8 mouse cellular contexts compared by ENCODE assay signal in the genomic region with DNA sequence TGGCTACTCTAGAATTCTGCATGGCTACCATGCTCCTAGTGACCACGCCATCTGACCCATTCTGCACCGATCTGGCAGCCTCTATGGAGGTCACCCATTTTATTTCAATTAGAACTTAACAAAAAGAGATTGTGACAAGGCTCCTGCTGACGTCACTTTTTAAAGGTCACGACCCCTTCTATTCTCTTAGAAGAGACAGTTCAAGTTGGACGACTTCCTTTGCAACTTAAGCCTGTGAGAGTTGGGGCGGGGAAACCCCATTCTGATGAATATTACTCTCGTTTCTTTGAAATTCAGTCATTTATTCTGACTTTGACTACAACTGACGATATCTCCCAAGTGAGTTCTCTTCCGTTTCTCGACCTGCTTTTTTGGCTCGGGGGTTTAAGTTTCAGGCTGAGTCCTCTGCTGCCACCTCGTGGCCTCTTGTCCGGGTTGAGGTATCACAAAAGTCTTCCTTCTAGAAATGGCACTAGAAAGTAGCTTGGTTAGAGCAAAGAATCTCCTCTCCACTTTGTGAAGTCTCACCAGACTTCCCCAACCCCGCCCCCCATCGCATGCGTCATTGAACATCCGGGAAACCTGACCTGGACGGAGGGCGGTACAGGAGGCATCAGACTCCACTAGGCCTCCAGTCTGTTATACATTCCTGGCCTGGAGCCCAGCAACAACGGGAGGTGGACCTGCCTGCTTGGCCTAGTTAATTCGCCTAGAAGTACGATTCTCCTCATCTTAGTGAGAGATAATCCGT. TPM values are rescaled to one million over a fixed set of nuclear protein-coding genes. Genes with fewer than 3 reads are reported as not detected.
A peak's percentile ranks its signal among the peaks of the same experiment; 100 is the strongest.
DNase-seq lines count a peak whose midpoint lies in the region; ATAC-seq lines count a peak whose summit lies in the region.

No protein-coding gene starts in this region.

- H3K4me3 ChIP-seq in hindbrain, embryonic 11.5 days (ENCODE audit: low read depth, low read length): 0 out of 2 replicates have a peak overlapping the region, but pooled peaks have one; percentile 4

- H3K27me3 ChIP-seq in hindbrain, embryonic 11.5 days (ENCODE audit: control insufficient read depth, insufficient read depth, low read length): no peaks in the 10 kb centered on the region

- DNase-seq in Muller cell, postnatal 12 days (ENCODE audit: inconsistent ontology term): peak; percentile 98
- peak; percentile 93 for DNase-seq in cerebellum, adult 9-11 months
- DNase-seq in frontal cortex, adult 2 months (ENCODE audit: extremely low spot score in 1 of 2, low spot score in 1 of 2): peak; percentile 71 to 88
- peak; percentile 90 for DNase-seq in hindbrain, embryonic 11.5 days (ENCODE audit: low spot score)
- peak; percentile 82 to 89 for DNase-seq in layer of hippocampus, postnatal 14 days (ENCODE audit: low spot score in 2 of 2)
- peak; percentile 91 for DNase-seq in lung, postnatal 25 days (ENCODE audit: low spot score)
- DNase-seq in retina, embryonic 14.5 days (ENCODE audit: low spot score): peak; percentile 91
- peak; percentile 90 to 92 for DNase-seq in thymus, postnatal 36 days

- no peaks in the 10 kb centered on the region for H3K9me3 ChIP-seq in hindbrain, embryonic 11.5 days (ENCODE audit: control insufficient read depth, low read length)

- peak overlapping the region; percentile 43 for H3K9ac ChIP-seq in hindbrain, embryonic 11.5 days (ENCODE audit: low read depth, low read length)

- H3K4me1 ChIP-seq in hindbrain, embryonic 11.5 days (replicated peaks; ENCODE audit: control insufficient read depth, insufficient read depth, low read length): peaks cover 6% of the 10 kb centered on the region

- ATAC-seq in hindbrain, embryonic 11.5 days (ENCODE audit: low FRiP score): peak; percentile 7; the same call in 1 of the 2 replicates

- peak overlapping the region; percentile 41 for H3K4me2 ChIP-seq in hindbrain, embryonic 11.5 days (replicated peaks; ENCODE audit: low read depth, low read length)

- WGBS in hindbrain, embryonic 11.5 days: 5% methylated on average over 23 of the region's 23 CpGs

- H3K27ac ChIP-seq in hindbrain, embryonic 11.5 days (ENCODE audit: low read depth, low read length): peak overlapping the region; percentile 65; the same call in 1 of the 2 replicates

- no peaks in the 10 kb centered on the region for H3K36me3 ChIP-seq in hindbrain, embryonic 11.5 days (ENCODE audit: control insufficient read depth, insufficient read depth, low read length)

RNA-seq across cellular contexts. Expression of a gene that starts 2.4 kb away (rescaled TPM):
- polyA plus RNA-seq in frontal cortex, adult 2 months (2012; rRNA removed): 73.4 and 77.7 TPM in 2 replicates
- 55.3 and 67.1 TPM in 2 replicates for polyA plus RNA-seq in hindbrain, embryonic 11.5 days (2014; fragmentation: Nextera tagmentation; extraction: Ambion mirVana)
- 10 to 100 TPM; 37.6 to 41.2 TPM for total RNA-seq in layer of hippocampus, postnatal 14 days (2021)

RNA-seq across cellular contexts. Expression of a gene that starts 7.4 kb away (rescaled TPM):
- polyA plus RNA-seq in frontal cortex, adult 2 months (2012; rRNA removed): 0.60 and 0.90 TPM in 2 replicates
- 0.50 and 1.6 TPM in 2 replicates for polyA plus RNA-seq in hindbrain, embryonic 11.5 days (2014; fragmentation: Nextera tagmentation; extraction: Ambion mirVana)
- under 1 TPM; 0.39 to 0.95 TPM for total RNA-seq in layer of hippocampus, postnatal 14 days (2021)

RNA-seq across cellular contexts. Expression of a gene that starts 19.4 kb away (rescaled TPM):
- 0.08 and 0.15 TPM in 2 replicates for polyA plus RNA-seq in frontal cortex, adult 2 months (2012; rRNA removed)
- not detected in 2 replicates for polyA plus RNA-seq in hindbrain, embryonic 11.5 days (2014; fragmentation: Nextera tagmentation; extraction: Ambion mirVana)
- total RNA-seq in layer of hippocampus, postnatal 14 days (2021): not detected

RNA-seq across cellular contexts. Expression of a gene that starts 38.4 kb away (rescaled TPM):
- polyA plus RNA-seq in frontal cortex, adult 2 months (2012; rRNA removed): 39.7 and 44.0 TPM in 2 replicates
- polyA plus RNA-seq in hindbrain, embryonic 11.5 days (2014; fragmentation: Nextera tagmentation; extraction: Ambion mirVana): 58.5 and 58.8 TPM in 2 replicates
- total RNA-seq in layer of hippocampus, postnatal 14 days (2021): 10 to 100 TPM; 44.2 to 47.4 TPM

Comparison
In these comparisons a context has a peak if more than half of its experiments do, and no peak if none do; other contexts are left out.
1. Peak in every context shown above with its lines: DNase-seq, ATAC-seq, H3K4me3 ChIP-seq and H3K27ac ChIP-seq.